Mouse (Mus musculus) E14TG2a.4 (cell line): Measurements from ENCODE around the gene Gm49776.

ENCODE experiments used
- CTCF ChIP-seq: conservative IDR thresholded peaks from 2 replicates; pipeline ENCODE4 v1.5.1; 2014; ENCODE audit warnings: low read length
- POU5F1 ChIP-seq: IDR thresholded peaks from 2 replicates; pipeline ENCODE4 v1.6.1; 2014; ENCODE audit warnings: low read length, borderline replicate concordance

GRCm38 (mm10) chr16:18202061-18202460 lies 56.1 kb downstream of the Gm49776 start:
- no peak for TF ChIP-seq CTCF
- no peak for TF ChIP-seq POU5F1
